Mouse (Mus musculus) forebrain, embryonic 16.5 days (tissue): Measurements from ENCODE around the gene Rpl3. TPM values are rescaled to one million over a fixed set of nuclear protein-coding genes. Genes with fewer than 3 reads are reported as not detected.

Source experiments
- ATAC-seq: fragments of 200-750 bp; cut with Nextera tagmentation; 2 replicates; pipeline ENCODE4 v1.8.0; 2017; ENCODE audit warnings: mild to moderate bottlenecking, moderate library complexity
- H3K27ac ChIP-seq: fragments of 300-500 bp; sonication (generic); 2 replicates; pipeline ENCODE4 v1.5.1; 2014; ENCODE audit warnings: low read length, control low read depth
- H3K27me3 ChIP-seq: fragments of 300-500 bp; sonication (generic); replicated peaks from 2 replicates; pipeline ENCODE4 v1.6.1; 2014; ENCODE audit warnings: low read length; ENCODE audit not compliant: control insufficient read depth, insufficient read depth
- H3K36me3 ChIP-seq: fragments of 300-500 bp; sonication (generic); 2 replicates; pipeline ENCODE4 v1.6.1; 2014; ENCODE audit not compliant: control insufficient read depth, insufficient read depth
- H3K4me1 ChIP-seq: fragments of 300-500 bp; sonication (generic); replicated peaks from 2 replicates; pipeline ENCODE4 v1.6.1; 2014; ENCODE audit warnings: low read length; ENCODE audit not compliant: control insufficient read depth, insufficient read depth
- H3K4me2 ChIP-seq: fragments of 300-500 bp; sonication (generic); 2 replicates; pipeline ENCODE4 v1.6.1; 2014; ENCODE audit warnings: mild to moderate bottlenecking, low read length, control low read depth
- H3K4me3 ChIP-seq: fragments of 300-500 bp; sonication (generic); replicated peaks from 2 replicates; pipeline ENCODE4 v1.5.1; 2014; ENCODE audit warnings: mild to moderate bottlenecking, low read length, control low read depth
- H3K9ac ChIP-seq: fragments of 300-500 bp; sonication (generic); replicated peaks from 2 replicates; pipeline ENCODE4 v1.6.1; 2014; ENCODE audit warnings: low read depth, low read length, control low read depth
- H3K9me3 ChIP-seq: fragments of 300-500 bp; sonication (generic); 2 replicates; pipeline ENCODE4 v1.6.1; 2016; ENCODE audit warnings: low read length; ENCODE audit not compliant: control insufficient read depth
- WGBS: fragments of 180-500 bp; shearing (Covaris S2); extraction: QIAGEN DNeasy Blood & Tissue Kit; methylation state at CpG from one replicate; pipeline ENCODE4 v1.1.7; 2014; 5-methylcytosine and 5-hydroxymethylcytosine counted together
- polyA plus RNA-seq: library from polyadenylated mRNA; unstranded; fragments of >200 nt; fragmentation: Nextera tagmentation; extraction: Ambion mirVana; gene quantifications from 2 replicates; pipeline ENCODE4 v1.2.1, GENCODE M21; 2015

Rpl3 gene
- polyA plus RNA-seq, 1 experiment from 2014 or later = 605 TPM

GRCm38 (mm10) chr15:80065414-80065813, 26.3 kb downstream of the Rpl3 start:
- Histone ChIP-seq H3K36me3 (no peaks in the 10 kb centered on the region), H3K4me3 (no peak overlapping the region), H3K9ac (no peak overlapping the region), H3K4me2 (no peak overlapping the region), H3K27me3 (no peaks in the 10 kb centered on the region), H3K4me1 (no peaks in the 10 kb centered on the region), H3K9me3 (no peaks in the 10 kb centered on the region), H3K27ac (no peak overlapping the region)
- WGBS = 12% methylated on average over 13 of the region's 13 CpGs
- ATAC-seq = no peak

GRCm38 (mm10) chr15:80064965-80065364, 26.7 kb downstream of the Rpl3 start:
- 77% methylated on average over 5 of the region's 5 CpGs for WGBS
- no peak overlapping the region for H3K9ac ChIP-seq
- no peak for ATAC-seq

GRCm38 (mm10) chr15:80062821-80063220, 28.8 kb downstream of the Rpl3 start:
- Histone ChIP-seq H3K4me3 (no peak overlapping the region), H3K27me3 (no peaks in the 10 kb centered on the region), H3K27ac (no peak overlapping the region), H3K9ac (no peak overlapping the region), H3K4me1 (no peaks in the 10 kb centered on the region), H3K9me3 (no peaks in the 10 kb centered on the region), H3K36me3 (no peaks in the 10 kb centered on the region), H3K4me2 (no peak overlapping the region)
- 35% methylated on average over 5 of the region's 5 CpGs for WGBS
- ATAC-seq = no peak

More at GRCm38 (mm10) chr15:80064965-80065364, 26.7 kb downstream of the Rpl3 start:
- no peaks in the 10 kb centered on the region for H3K27me3 ChIP-seq
- H3K4me3 ChIP-seq = no peak overlapping the region
- H3K4me1 ChIP-seq = no peaks in the 10 kb centered on the region
- H3K36me3 ChIP-seq = no peaks in the 10 kb centered on the region
- H3K4me2 ChIP-seq = no peak overlapping the region
- H3K9me3 ChIP-seq = no peaks in the 10 kb centered on the region
- no peak overlapping the region for H3K27ac ChIP-seq

- no peak overlapping the region for H3K27ac ChIP-seq
- no peak for ATAC-seq
- no peaks in the 10 kb centered on the region for H3K36me3 ChIP-seq
- no peaks in the 10 kb centered on the region for H3K4me1 ChIP-seq
- WGBS = 71% methylated on average over 6 of the region's 9 CpGs
- H3K27me3 ChIP-seq = no peaks in the 10 kb centered on the region
- no peak overlapping the region for H3K4me2 ChIP-seq
- H3K9ac ChIP-seq = no peak overlapping the region
- H3K9me3 ChIP-seq = no peaks in the 10 kb centered on the region
- H3K4me3 ChIP-seq = no peak overlapping the region
Observed at GRCm38 (mm10) chr15:80062339-80062738, 29.3 kb downstream of the Rpl3 start.

- no peak for ATAC-seq
- Histone ChIP-seq H3K27ac (no peak overlapping the region), H3K4me3 (no peak overlapping the region), H3K27me3 (no peaks in the 10 kb centered on the region), H3K9me3 (no peaks in the 10 kb centered on the region), H3K4me2 (no peak overlapping the region), H3K9ac (no peak overlapping the region), H3K4me1 (no peaks in the 10 kb centered on the region), H3K36me3 (no peaks in the 10 kb centered on the region)
- 88% methylated on average over 4 of the region's 4 CpGs for WGBS
Observed at GRCm38 (mm10) chr15:80061071-80061550, 30.6 kb downstream of the Rpl3 start.

- H3K27me3 ChIP-seq = no peaks in the 10 kb centered on the region
- H3K4me3 ChIP-seq = no peak overlapping the region
- H3K4me1 ChIP-seq = no peaks in the 10 kb centered on the region
- no peaks in the 10 kb centered on the region for H3K9me3 ChIP-seq
- no peaks in the 10 kb centered on the region for H3K36me3 ChIP-seq
- ATAC-seq = no peak
- no peak overlapping the region for H3K4me2 ChIP-seq
- no peak overlapping the region for H3K27ac ChIP-seq
- no peak overlapping the region for H3K9ac ChIP-seq
- 92% methylated on average over 8 of the region's 8 CpGs for whole genome bisulfite sequencing
Observed at GRCm38 (mm10) chr15:80060356-80061070, 31.2 kb downstream of the Rpl3 start.

GRCm38 (mm10) chr15:80059606-80060005, 32.1 kb downstream of the Rpl3 start:
- Histone ChIP-seq H3K4me2 (no peak overlapping the region), H3K27ac (no peak overlapping the region), H3K9me3 (no peaks in the 10 kb centered on the region), H3K4me3 (no peak overlapping the region), H3K4me1 (no peaks in the 10 kb centered on the region), H3K9ac (no peak overlapping the region), H3K27me3 (no peaks in the 10 kb centered on the region), H3K36me3 (no peaks in the 10 kb centered on the region)
- 81% methylated on average over 7 of the region's 7 CpGs for WGBS
- no peak for ATAC-seq

- no peak for ATAC-seq
- Histone ChIP-seq H3K27me3 (no peaks in the 10 kb centered on the region), H3K36me3 (no peaks in the 10 kb centered on the region), H3K9me3 (no peaks in the 10 kb centered on the region), H3K9ac (no peak overlapping the region), H3K27ac (no peak overlapping the region), H3K4me3 (no peak overlapping the region), H3K4me1 (no peaks in the 10 kb centered on the region), H3K4me2 (no peak overlapping the region)
- WGBS = 87% methylated on average over 7 of the region's 7 CpGs
Observed at GRCm38 (mm10) chr15:80058151-80058550, 33.5 kb downstream of the Rpl3 start.

GRCm38 (mm10) chr15:80054034-80054710, 37.5 kb downstream of the Rpl3 start:
- H3K4me2 ChIP-seq = no peak overlapping the region
- H3K9me3 ChIP-seq = no peaks in the 10 kb centered on the region
- no peak overlapping the region for H3K27ac ChIP-seq
- ATAC-seq = no peak
- no peaks in the 10 kb centered on the region for H3K4me1 ChIP-seq
- 88% methylated on average over 7 of the region's 7 CpGs for WGBS
- no peak overlapping the region for H3K9ac ChIP-seq
- H3K36me3 ChIP-seq = no peaks in the 10 kb centered on the region
- no peaks in the 10 kb centered on the region for H3K27me3 ChIP-seq
- H3K4me3 ChIP-seq = no peak overlapping the region
